Mouse (Mus musculus): ENCODE measurements at regions not wholly inside any gene's neighbourhood (a gene's known extent, or its start where the extent isn't known, plus 50 kb on each side); places are given as distances from the start of the nearest gene placed in this dataset.

DNA sequence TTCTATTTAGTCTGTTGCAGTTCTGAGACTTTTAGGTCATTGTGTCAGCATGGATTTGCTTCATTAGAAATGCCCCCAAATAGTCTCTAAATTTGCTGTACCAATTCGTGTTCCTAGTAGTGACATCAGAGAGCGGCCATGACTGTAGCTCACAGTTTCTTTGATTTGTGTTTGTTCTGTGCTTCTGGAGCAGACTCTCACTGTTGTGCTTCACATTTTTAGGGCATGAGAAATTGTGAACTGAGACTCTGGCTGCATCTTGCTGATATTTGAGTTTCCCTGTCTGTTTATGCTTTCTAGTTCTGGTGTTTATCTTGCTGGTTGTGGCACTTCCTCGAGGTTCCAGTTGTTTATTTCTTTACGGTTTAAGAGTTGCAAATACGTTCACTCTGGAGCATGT is 57.0 kb upstream of the Sox11 start:
- DNase-seq (ENCODE audit: low spot score in 2 of 2) = no peak
